Mouse (Mus musculus) midbrain, embryonic 14.5 days (tissue): ENCODE measurements around the gene Barhl1. TPM values are rescaled to one million over a fixed set of nuclear protein-coding genes. Genes with fewer than 3 reads are reported as not detected.

Experiments used
- ATAC-seq: fragments of 200-750 bp; cut with Nextera tagmentation; 2 replicates; pipeline ENCODE4 v1.8.0; 2017; ENCODE audit warnings: moderate number of reproducible peaks, moderate library complexity; ENCODE audit not compliant: low FRiP score, low TSS enrichment
- DNase-seq: peaks from one replicate; pipeline ENCODE4 v3.0.0-alpha.2; 2015
- H3K27ac ChIP-seq: fragments of 300-500 bp; sonication (generic); replicated peaks from 2 replicates; pipeline ENCODE4 v1.5.1; 2014; ENCODE audit warnings: mild to moderate bottlenecking, low read depth, low read length, moderate library complexity
- H3K27me3 ChIP-seq: fragments of 300-500 bp; sonication (generic); 2 replicates; pipeline ENCODE4 v1.6.1; 2014; ENCODE audit warnings: low read length, control low read depth, mixed read lengths; ENCODE audit not compliant: control insufficient read depth, insufficient read depth
- H3K36me3 ChIP-seq: fragments of 300-500 bp; sonication (generic); 2 replicates; pipeline ENCODE4 v1.6.1; 2014; ENCODE audit warnings: low read length, control low read depth; ENCODE audit not compliant: control insufficient read depth, insufficient read depth
- H3K4me1 ChIP-seq: fragments of 300-500 bp; sonication (generic); 2 replicates; pipeline ENCODE4 v1.6.1; 2014; ENCODE audit warnings: mild to moderate bottlenecking, antibody characterized with exemption, low read length, control low read depth; ENCODE audit not compliant: control insufficient read depth, insufficient read depth
- H3K4me2 ChIP-seq: fragments of 300-500 bp; sonication (generic); 2 replicates; pipeline ENCODE4 v1.6.1; 2014; ENCODE audit warnings: mild to moderate bottlenecking, low read length, moderate library complexity
- H3K4me3 ChIP-seq: fragments of 300-500 bp; sonication (generic); replicated peaks from 2 replicates; pipeline ENCODE4 v1.5.1; 2014; ENCODE audit warnings: low read depth, low read length
- H3K9ac ChIP-seq: fragments of 300-500 bp; sonication (generic); replicated peaks from 2 replicates; pipeline ENCODE4 v1.6.1; 2014; ENCODE audit warnings: mild to moderate bottlenecking, low read length, moderate library complexity
- H3K9me3 ChIP-seq: fragments of 300-500 bp; sonication (generic); 2 replicates; pipeline ENCODE4 v1.6.1; 2016; ENCODE audit warnings: low read length, control low read depth, mixed read lengths; ENCODE audit not compliant: control insufficient read depth
- WGBS: fragments of 180-500 bp; shearing (Covaris S2); extraction: QIAGEN DNeasy Blood & Tissue Kit; methylation state at CpG from one replicate; pipeline ENCODE4 v1.1.7; 2014; 5-methylcytosine and 5-hydroxymethylcytosine counted together
- polyA plus RNA-seq: library from polyadenylated mRNA; unstranded; fragments of >200 nt; fragmentation: Nextera tagmentation; extraction: Ambion mirVana; gene quantifications from 2 replicates; pipeline ENCODE4 v1.2.1, GENCODE M21; 2014

Gene Barhl1
- polyA plus RNA-seq, 1 experiment from 2014 or later, result 61.6 TPM

- no peaks in the 10 kb centered on the region for H3K9me3 ChIP-seq
- DNase-seq, result peak; percentile 32
- peak overlapping the region; percentile 54 for H3K4me2 ChIP-seq
- H3K36me3 ChIP-seq, result peaks cover 21% of the 10 kb centered on the region
- ATAC-seq, result 0 out of 2 replicates have a peak, but pooled peaks have one; percentile 16
- 1% methylated on average over 40 of the region's 41 CpGs for WGBS
- peaks cover 79% of the 10 kb centered on the region for H3K27me3 ChIP-seq
- H3K4me1 ChIP-seq, result peaks cover 45% of the 10 kb centered on the region
- peak overlapping the region; percentile 87 for H3K27ac ChIP-seq
- peak overlapping the region; percentile 59 for H3K9ac ChIP-seq
- peak overlapping the region; percentile 43 for H3K4me3 ChIP-seq
These were observed 7.2 kb downstream of the Barhl1 start for GRCm38 (mm10) chr2:28909186-28909817.

GRCm38 (mm10) chr2:28908389-28909153, 7.9 kb downstream of the Barhl1 start:
- DNase-seq, result peak; percentile 73
- H3K9ac ChIP-seq, result peak overlapping the region; percentile 59

GRCm38 (mm10) chr2:28907691-28908388, 8.6 kb downstream of the Barhl1 start:
- Histone ChIP-seq H3K9me3 (no peaks in the 10 kb centered on the region), H3K4me1 (peaks cover 45% of the 10 kb centered on the region), H3K4me2 (peak overlapping the region; percentile 54), H3K4me3 (peak overlapping the region; percentile 43), H3K9ac (peak overlapping the region; percentile 59), H3K36me3 (peaks cover 21% of the 10 kb centered on the region), H3K27me3 (peaks cover 75% of the 10 kb centered on the region), H3K27ac (peak overlapping the region; percentile 87)
- DNase-seq (peak; percentile 64), ATAC-seq (peak; percentile 53; the same call in 1 of the 2 replicates)
- under 1% methylated on average over 10 of the region's 10 CpGs for WGBS

More at GRCm38 (mm10) chr2:28908389-28909153, 7.9 kb downstream of the Barhl1 start:
- Histone ChIP-seq H3K27me3 (peaks cover 76% of the 10 kb centered on the region), H3K4me2 (peak overlapping the region; percentile 54), H3K9me3 (no peaks in the 10 kb centered on the region), H3K4me1 (peaks cover 45% of the 10 kb centered on the region), H3K4me3 (peak overlapping the region; percentile 43), H3K27ac (peak overlapping the region; percentile 87), H3K36me3 (peaks cover 21% of the 10 kb centered on the region)
- ATAC-seq, result peak; percentile 76
- under 1% methylated on average over 39 of the region's 39 CpGs for WGBS

GRCm38 (mm10) chr2:28905561-28905960, 10.9 kb downstream of the Barhl1 start:
- Histone ChIP-seq H3K4me1 (peaks cover 37% of the 10 kb centered on the region), H3K4me2 (no peak overlapping the region), H3K4me3 (no peak overlapping the region), H3K36me3 (peaks cover 25% of the 10 kb centered on the region), H3K27ac (0 out of 2 replicates have a peak overlapping the region, but pooled peaks have one; percentile 33), H3K9ac (no peak overlapping the region), H3K27me3 (peaks cover 71% of the 10 kb centered on the region), H3K9me3 (no peaks in the 10 kb centered on the region)
- ATAC-seq (no peak), DNase-seq (no peak)
- WGBS, result 19% methylated on average over 4 of the region's 4 CpGs

- H3K9ac ChIP-seq, result no peak overlapping the region
- H3K27ac ChIP-seq, result no peak overlapping the region
- no peak overlapping the region for H3K4me3 ChIP-seq
- H3K4me1 ChIP-seq, result peaks cover 37% of the 10 kb centered on the region
- H3K36me3 ChIP-seq, result peaks cover 30% of the 10 kb centered on the region
- no peak overlapping the region for H3K4me2 ChIP-seq
- peaks cover 64% of the 10 kb centered on the region for H3K27me3 ChIP-seq
- DNase-seq (no peak), ATAC-seq (no peak)
- WGBS, result 50% methylated on average over 9 of the region's 9 CpGs
- H3K9me3 ChIP-seq, result no peaks in the 10 kb centered on the region
These were observed 11.7 kb downstream of the Barhl1 start for GRCm38 (mm10) chr2:28904786-28905185.

- H3K9ac ChIP-seq, result no peak overlapping the region
- DNase-seq (no peak), ATAC-seq (no peak)
- peaks cover 31% of the 10 kb centered on the region for H3K4me1 ChIP-seq
- H3K27me3 ChIP-seq, result peaks cover 58% of the 10 kb centered on the region
- no peak overlapping the region for H3K4me2 ChIP-seq
- H3K27ac ChIP-seq, result no peak overlapping the region
- 75% methylated on average over 5 of the region's 5 CpGs for WGBS
- H3K4me3 ChIP-seq, result no peak overlapping the region
- H3K9me3 ChIP-seq, result no peaks in the 10 kb centered on the region
- H3K36me3 ChIP-seq, result peaks cover 35% of the 10 kb centered on the region
These were observed 12.6 kb downstream of the Barhl1 start for GRCm38 (mm10) chr2:28903871-28904270.

GRCm38 (mm10) chr2:28902291-28902690, 14.2 kb downstream of the Barhl1 start:
- peaks cover 45% of the 10 kb centered on the region for H3K27me3 ChIP-seq
- WGBS, result 80% methylated on average over 8 of the region's 8 CpGs
- H3K4me1 ChIP-seq, result peaks cover 17% of the 10 kb centered on the region; the same call in 1 of the 2 replicates
- no peak overlapping the region for H3K4me3 ChIP-seq
- H3K27ac ChIP-seq, result no peak overlapping the region
- H3K9me3 ChIP-seq, result no peaks in the 10 kb centered on the region
- no peak for DNase-seq
- ATAC-seq, result no peak
- no peak overlapping the region for H3K4me2 ChIP-seq
- H3K36me3 ChIP-seq, result peaks cover 35% of the 10 kb centered on the region
- no peak overlapping the region for H3K9ac ChIP-seq

- DNase-seq (no peak), ATAC-seq (no peak)
- no peak overlapping the region for H3K27ac ChIP-seq
- H3K4me1 ChIP-seq, result peaks cover 21% of the 10 kb centered on the region
- H3K36me3 ChIP-seq, result peaks cover 37% of the 10 kb centered on the region
- no peaks in the 10 kb centered on the region for H3K9me3 ChIP-seq
- no peak overlapping the region for H3K4me3 ChIP-seq
- WGBS, result 81% methylated on average over 4 of the region's 4 CpGs
- no peak overlapping the region for H3K4me2 ChIP-seq
- peaks cover 9% of the 10 kb centered on the region; the same call in 1 of the 2 replicates for H3K27me3 ChIP-seq
- no peak overlapping the region for H3K9ac ChIP-seq
These were observed 19.0 kb downstream of the Barhl1 start for GRCm38 (mm10) chr2:28897340-28897899.
